Mouse (Mus musculus) kidney, adult 11 months (tissue): ENCODE data around the gene Polr3b.

Experiments
- DNase-seq: peaks from one replicate; pipeline ENCODE4 v3.0.0; 2022

The Polr3b gene

GRCm38 (mm10) chr10:84772380-84773130 lies 150.5 kb downstream of the Polr3b start:
- no peak for DNase-seq

GRCm38 (mm10) chr10:84773889-84774288 lies 151.8 kb downstream of the Polr3b start:
- no peak for DNase-seq

GRCm38 (mm10) chr10:84774573-84774972 lies 152.5 kb downstream of the Polr3b start:
- DNase-seq = peak; percentile 55
